Mouse (Mus musculus): ENCODE measurements at regions not wholly inside any gene's neighbourhood (a gene's known extent, or its start where the extent isn't known, plus 50 kb on each side); places are given as distances from the start of the nearest gene placed in this dataset.
"Not testable (repeated sequence)": the region's sequence is repeated elsewhere in the genome, so short reads cannot be mapped to it uniquely, and the experiment has no call there.

GRCm38 (mm10) chr5:67487965-67488409 is 59.9 kb upstream of the Bend4 start:
- in situ Hi-C loops (cut with MboI, MseI) = no loop called here

- in situ Hi-C loops (cut with MboI, MseI) = not testable (repeated sequence)
Measured at GRCm38 (mm10) chr5:67490709-67491108, 62.6 kb upstream of the Bend4 start.

DNA sequence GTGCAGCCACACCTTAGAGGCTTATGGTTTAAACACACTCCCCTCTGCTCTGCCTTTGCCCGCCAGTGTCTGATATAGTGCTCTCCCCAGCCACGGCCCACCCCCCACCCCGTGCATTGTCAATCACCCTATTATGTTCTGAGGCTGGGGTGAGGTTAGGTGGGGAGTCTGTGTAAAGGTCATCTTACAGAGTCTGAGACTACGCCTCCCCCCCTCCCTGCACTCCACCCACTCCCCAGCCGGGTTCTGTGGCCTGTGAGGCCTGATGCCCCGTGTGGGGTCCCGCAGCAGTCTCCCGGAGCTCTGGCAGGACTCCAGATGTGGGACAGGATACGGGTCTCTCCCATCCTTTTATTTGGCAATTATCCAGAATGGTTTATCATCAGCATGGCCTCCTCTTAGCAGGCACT is 64.8 kb upstream of the Bend4 start:
- in situ Hi-C loops (cut with MboI, MseI) = no loop called here

- in situ Hi-C loops (cut with MboI, MseI) = no loop called here
Measured at GRCm38 (mm10) chr5:67496710-67497109, 68.6 kb upstream of the Bend4 start.

DNA sequence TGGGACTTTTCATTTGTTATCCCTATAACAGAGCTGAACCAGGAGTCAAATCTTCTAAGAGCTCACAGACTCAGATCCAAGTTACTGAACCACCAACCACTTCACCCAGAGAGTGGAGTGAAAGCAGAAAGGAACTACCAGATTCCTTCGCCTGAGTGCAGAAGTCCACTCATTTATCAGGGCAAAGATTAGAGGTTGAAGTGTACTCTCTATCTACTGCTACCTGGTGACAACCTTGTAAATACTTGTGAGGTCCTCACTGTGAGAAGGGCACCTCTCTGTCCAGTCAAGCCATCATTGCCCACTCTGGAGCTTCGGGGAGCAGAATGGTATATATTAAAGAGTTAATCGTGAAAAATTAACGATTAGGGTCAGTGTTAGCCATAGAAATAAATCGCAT is 87.4 kb upstream of the Shisa3 start:
- in situ Hi-C loops (cut with MboI, MseI) = no loop called here

DNA sequence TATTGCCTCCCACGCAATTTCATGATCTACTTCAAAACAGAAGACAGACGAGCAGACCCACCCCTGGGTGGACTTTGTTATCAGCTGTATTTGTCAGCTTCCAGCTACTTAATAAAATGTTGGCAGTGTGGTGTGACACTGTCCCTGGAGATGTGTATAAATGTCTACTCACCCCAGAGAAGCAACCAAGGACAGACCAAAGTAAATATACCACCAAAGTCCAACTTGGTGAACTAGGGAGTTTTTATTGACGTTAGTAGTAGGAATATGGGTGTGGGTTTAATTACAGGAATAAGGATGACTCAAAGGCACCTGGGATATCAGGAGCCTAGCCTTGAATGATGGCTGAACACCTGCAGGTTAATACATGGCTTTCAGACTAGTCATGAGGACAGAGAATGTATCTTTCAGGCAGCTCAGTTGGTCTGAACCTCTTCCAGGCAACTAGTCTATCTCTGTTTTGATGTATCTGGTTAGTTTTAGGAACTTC is 86.2 kb upstream of the Shisa3 start:
- in situ Hi-C loops (cut with MboI, MseI) = no loop called here

DNA sequence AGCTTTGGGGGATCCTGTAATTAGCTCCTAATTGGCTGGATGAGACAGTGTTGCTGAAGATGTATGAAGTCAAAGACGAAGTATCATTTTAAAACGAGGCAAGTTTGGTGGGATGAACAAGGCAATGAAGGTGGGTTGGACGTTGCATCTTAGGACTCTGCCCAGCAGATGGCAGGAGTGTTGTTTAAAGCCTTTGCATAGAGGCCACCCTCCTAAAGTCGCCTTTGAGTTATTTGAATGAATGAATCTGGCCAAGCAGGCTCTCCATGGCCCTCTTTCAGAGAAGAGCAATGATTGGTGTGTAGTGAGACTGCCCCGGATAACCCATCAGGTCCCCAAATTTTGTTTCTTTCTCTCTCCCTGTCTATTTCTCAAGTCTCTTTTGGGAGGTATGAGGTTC is 77.5 kb upstream of the Shisa3 start:
- in situ Hi-C loops (cut with MboI, MseI) = loop anchor here (5.0 kb wide), 2 partner anchors 197 to 487 kb away; no protein-coding TSS in a partner anchor

- in situ Hi-C loops (cut with MboI, MseI) = loop anchor here (5.0 kb wide), 2 partner anchors 196 to 486 kb away; no protein-coding TSS in a partner anchor
Measured at GRCm38 (mm10) chr5:67530957-67531356, 76.7 kb upstream of the Shisa3 start.

- in situ Hi-C loops (cut with MboI, MseI) = loop anchor here (5.0 kb wide), 2 partner anchors 195 to 485 kb away; no protein-coding TSS in a partner anchor
Measured at GRCm38 (mm10) chr5:67532351-67532750, 75.3 kb upstream of the Shisa3 start.

DNA sequence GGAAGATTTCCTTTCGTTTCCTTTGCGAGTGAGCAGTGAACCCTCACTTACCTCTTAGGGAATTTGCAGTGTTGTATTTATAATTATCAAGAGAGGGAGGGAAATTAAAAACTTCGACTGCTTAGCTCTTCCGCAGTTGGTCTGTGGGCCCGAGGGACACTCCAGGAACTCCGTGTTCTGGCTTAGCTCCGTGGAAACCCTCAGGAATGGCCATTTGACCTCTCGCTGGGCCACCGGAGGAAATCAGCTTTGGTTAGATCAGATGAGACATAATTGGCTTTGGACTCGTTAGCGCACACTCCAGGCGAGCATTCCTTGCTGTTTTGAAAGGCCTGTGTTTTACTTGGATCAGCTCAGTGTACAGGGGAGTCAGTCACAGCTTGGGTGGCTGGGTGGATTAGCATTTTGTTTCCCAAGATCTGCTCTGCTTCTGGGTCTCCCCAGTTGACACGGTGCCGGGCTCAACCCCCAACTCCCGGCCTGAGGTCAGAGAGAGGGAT is 74.9 kb upstream of the Shisa3 start:
- in situ Hi-C loops (cut with MboI, MseI) = loop anchor here (5.0 kb wide), 2 partner anchors 194 to 484 kb away; no protein-coding TSS in a partner anchor

GRCm38 (mm10) chr5:67534056-67534455 is 73.6 kb upstream of the Shisa3 start:
- in situ Hi-C loops (cut with MboI, MseI) = loop anchor here (5.0 kb wide), 2 partner anchors 193 to 483 kb away; no protein-coding TSS in a partner anchor

DNA sequence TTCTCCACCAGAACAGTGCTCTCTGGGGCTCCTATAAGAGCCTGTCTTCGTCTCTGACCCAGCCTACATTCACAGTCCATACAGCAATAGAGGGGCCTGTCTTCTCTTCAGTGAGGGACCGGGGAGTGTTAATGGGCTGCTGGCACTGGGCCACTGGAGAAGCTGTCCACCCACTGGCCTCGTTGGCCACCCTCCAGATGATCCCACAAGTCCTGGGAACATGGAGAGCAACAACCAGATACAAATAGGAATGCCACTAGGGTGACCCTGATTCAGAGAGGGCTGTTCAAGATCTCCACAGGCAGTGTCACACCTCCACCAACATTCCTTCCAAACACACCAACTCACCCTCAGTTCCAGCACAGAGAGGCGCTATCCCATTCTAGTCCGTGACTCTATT is 69.7 kb upstream of the Shisa3 start:
- in situ Hi-C loops (cut with MboI, MseI) = no loop called here

DNA sequence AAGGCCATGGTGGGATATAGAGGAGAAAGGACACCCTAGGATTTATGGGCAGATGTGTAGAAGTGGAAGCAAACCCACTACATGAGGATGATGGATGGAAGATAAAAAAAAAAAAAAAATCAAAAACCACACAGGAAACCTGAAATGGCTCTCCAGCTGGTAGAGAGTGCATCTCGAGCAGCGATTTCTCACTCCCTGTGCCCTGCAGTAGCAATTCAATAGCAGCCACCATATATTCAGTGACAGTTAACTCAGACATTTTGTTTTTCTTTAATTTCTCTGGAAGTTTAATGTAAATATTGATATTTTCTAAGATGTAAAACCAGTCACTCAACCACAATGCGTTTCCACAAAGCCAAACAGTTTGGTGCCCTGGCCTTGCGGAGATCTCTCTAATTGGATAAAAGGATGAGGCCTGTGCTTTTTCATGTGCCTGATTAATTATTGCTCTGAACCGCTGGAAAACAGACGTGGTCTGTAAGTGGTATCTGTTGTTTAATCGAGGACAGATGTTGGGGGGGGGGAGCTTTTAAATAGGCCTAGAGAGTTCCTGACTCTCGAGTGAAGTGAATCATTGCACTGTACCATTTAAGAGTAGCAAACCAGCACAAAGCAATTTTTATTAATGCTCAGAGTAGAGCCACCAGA is 68.0 kb upstream of the Shisa3 start:
- in situ Hi-C loops (cut with MboI, MseI) = no loop called here

- in situ Hi-C loops (cut with MboI, MseI) = no loop called here
Measured at GRCm38 (mm10) chr5:67541867-67542266, 65.8 kb upstream of the Shisa3 start.

GRCm38 (mm10) chr5:67544028-67544589 is 63.6 kb upstream of the Shisa3 start:
- in situ Hi-C loops (cut with MboI, MseI) = no loop called here

DNA sequence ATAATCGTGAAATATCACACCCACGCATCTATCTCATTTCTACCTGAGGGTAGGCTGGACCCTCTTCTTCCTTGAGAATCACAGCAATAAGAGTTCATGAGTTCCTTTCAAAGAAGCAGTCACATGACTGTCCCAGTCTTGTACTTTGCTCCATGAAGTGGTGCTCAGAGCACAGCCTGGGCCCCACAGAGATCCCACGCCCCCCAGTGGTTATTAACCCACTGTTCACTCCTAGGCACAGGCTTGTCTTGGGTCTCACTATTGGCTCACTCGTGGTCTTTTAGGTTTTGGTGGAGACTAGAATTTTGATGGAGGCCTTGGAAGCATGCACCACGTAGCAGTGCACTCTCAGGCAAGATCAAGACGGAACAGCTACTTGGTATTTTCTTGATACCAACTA is 57.4 kb upstream of the Shisa3 start:
- in situ Hi-C loops (cut with MboI, MseI) = no loop called here

- in situ Hi-C loops (cut with MboI, MseI) = no loop called here
Measured at GRCm38 (mm10) chr5:67551668-67552390, 55.9 kb upstream of the Shisa3 start.

DNA sequence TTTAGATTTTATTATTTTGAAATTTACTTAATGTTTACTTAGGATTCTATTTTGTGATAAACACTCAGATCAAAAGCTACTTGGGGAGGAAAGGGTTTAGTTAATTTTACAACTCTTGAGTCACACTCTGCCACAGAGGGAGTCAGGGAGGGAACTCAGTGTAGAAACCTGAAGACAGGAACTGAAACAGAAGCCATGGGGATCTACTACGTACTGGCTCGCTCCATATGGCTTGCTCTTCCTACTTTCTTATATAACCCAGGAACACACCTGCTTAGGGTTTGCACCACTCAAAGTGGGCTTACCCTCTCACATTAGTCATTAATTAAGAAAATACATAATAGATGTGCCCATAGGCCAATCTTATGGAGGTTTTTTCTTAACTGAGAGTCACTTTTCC is 54.8 kb upstream of the Shisa3 start:
- in situ Hi-C loops (cut with MboI, MseI) = no loop called here

Measured in T-helper 1 cell (primary cell).